Mouse (Mus musculus) liver, adult 2 months (tissue): ENCODE measurements around the gene Psmg3.
A peak's percentile ranks its signal among the peaks of the same experiment; 100 is the strongest.

Experiments used
- CTCF ChIP-seq: fragments of 200-500 bp; IDR thresholded peaks from 2 replicates; pipeline ENCODE4 v1.5.1; 2011; ENCODE audit warnings: low read depth, low read length, control low read depth
- POLR2A ChIP-seq: fragments of 200-500 bp; IDR thresholded peaks from 2 replicates; pipeline ENCODE4 v1.6.1; 2011; ENCODE audit warnings: low read length, control low read depth; ENCODE audit not compliant: insufficient read depth; ENCODE audit errors: extremely low read depth

GRCm38 (mm10) chr5:139804107-139804551 lies 22.6 kb downstream of the Psmg3 start:
- 0 out of 2 replicates have a peak, but pooled peaks have one; percentile 12 for TF ChIP-seq CTCF
- TF ChIP-seq POLR2A, result no peak
